Mouse (Mus musculus) midbrain, embryonic 13.5 days (tissue): ENCODE data around the gene Slc30a10. TPM values are rescaled to one million over a fixed set of nuclear protein-coding genes. Genes with fewer than 3 reads are reported as not detected.
A peak's percentile ranks its signal among the peaks of the same experiment; 100 is the strongest.

Experiments
- ATAC-seq: fragments of 200-750 bp; cut with Nextera tagmentation; 2 replicates; pipeline ENCODE4 v1.8.0; 2017; ENCODE audit warnings: mild to moderate bottlenecking, moderate TSS enrichment, moderate library complexity
- H3K27ac ChIP-seq: fragments of 300-500 bp; sonication (generic); 2 replicates; pipeline ENCODE4 v1.5.1; 2015; ENCODE audit warnings: inconsistent platforms, mild to moderate bottlenecking, moderate library complexity
- H3K27me3 ChIP-seq: fragments of 300-500 bp; sonication (generic); 2 replicates; pipeline ENCODE4 v1.6.1; 2015; ENCODE audit warnings: mild to moderate bottlenecking, inconsistent platforms
- H3K36me3 ChIP-seq: fragments of 300-500 bp; sonication (generic); 2 replicates; pipeline ENCODE4 v1.6.1; 2015; ENCODE audit warnings: mild to moderate bottlenecking, inconsistent platforms
- H3K4me1 ChIP-seq: fragments of 300-500 bp; sonication (generic); replicated peaks from 2 replicates; pipeline ENCODE4 v1.6.1; 2015; ENCODE audit warnings: inconsistent platforms
- H3K4me2 ChIP-seq: fragments of 300-500 bp; sonication (generic); replicated peaks from 2 replicates; pipeline ENCODE4 v1.6.1; 2015; ENCODE audit warnings: moderate library complexity, mild to moderate bottlenecking, inconsistent platforms
- H3K4me3 ChIP-seq: fragments of 300-500 bp; sonication (generic); replicated peaks from 2 replicates; pipeline ENCODE4 v1.5.1; 2015; ENCODE audit warnings: mild to moderate bottlenecking, inconsistent platforms
- H3K9ac ChIP-seq: fragments of 300-500 bp; sonication (generic); replicated peaks from 2 replicates; pipeline ENCODE4 v1.6.1; 2015; ENCODE audit warnings: mild to moderate bottlenecking, inconsistent platforms
- H3K9me3 ChIP-seq: fragments of 300-500 bp; sonication (generic); 2 replicates; pipeline ENCODE4 v1.6.1; 2016; ENCODE audit warnings: mild to moderate bottlenecking, inconsistent platforms
- WGBS: fragments of 180-500 bp; shearing (Covaris S2); methylation state at CpG from one replicate; pipeline ENCODE4 v1.1.7; 2015; 5-methylcytosine and 5-hydroxymethylcytosine counted together
- polyA plus RNA-seq: library from polyadenylated mRNA; unstranded; fragments of >200 nt; fragmentation: Nextera tagmentation; extraction: Ambion mirVana; gene quantifications from 2 replicates; pipeline ENCODE4 v1.2.1, GENCODE M21; 2015

Gene Slc30a10
- polyA plus RNA-seq, result 2.3 and 3.1 TPM in 2 replicates

GRCm38 (mm10) chr1:185454575-185454954 lies at the start of gene Slc30a10:
Gene Slc30a10, plus strand, starts transcription at chr1:185454848.
- under 1% methylated on average over 18 of the region's 18 CpGs for WGBS
- peak within 1 kb of the TSS; percentile 62 for H3K4me3 ChIP-seq
- H3K27me3 ChIP-seq, result peaks cover 42% of the 10 kb centered on the region
- peak; percentile 80 for ATAC-seq
- H3K9ac ChIP-seq, result peak within 1 kb of the TSS; percentile 76
- H3K4me2 ChIP-seq, result peak within 1 kb of the TSS; percentile 94
- no peaks in the 10 kb centered on the region for H3K36me3 ChIP-seq
- H3K27ac ChIP-seq, result no peak within 1 kb of the TSS
- no peaks in the 10 kb centered on the region for H3K9me3 ChIP-seq
- peaks cover 14% of the 10 kb centered on the region for H3K4me1 ChIP-seq

- no peak overlapping the region for H3K9ac ChIP-seq
- H3K36me3 ChIP-seq, result peaks cover 73% of the 10 kb centered on the region
- no peaks in the 10 kb centered on the region for H3K4me1 ChIP-seq
- no peaks in the 10 kb centered on the region for H3K27me3 ChIP-seq
- no peak overlapping the region for H3K4me2 ChIP-seq
- no peak overlapping the region for H3K27ac ChIP-seq
- no peak for ATAC-seq
- WGBS, result 95% methylated on average over 10 of the region's 10 CpGs
- H3K4me3 ChIP-seq, result no peak overlapping the region
- no peaks in the 10 kb centered on the region for H3K9me3 ChIP-seq
These were observed 48.7 kb upstream of the Slc30a10 start for GRCm38 (mm10) chr1:185405921-185406320.

- Histone ChIP-seq H3K27me3 (no peaks in the 10 kb centered on the region), H3K36me3 (peaks cover 72% of the 10 kb centered on the region), H3K27ac (no peak overlapping the region), H3K9ac (no peak overlapping the region), H3K4me3 (no peak overlapping the region), H3K4me1 (no peaks in the 10 kb centered on the region), H3K4me2 (no peak overlapping the region), H3K9me3 (no peaks in the 10 kb centered on the region)
- no peak for ATAC-seq
- WGBS, result 75% methylated on average over 3 of the region's 3 CpGs
These were observed 44.8 kb upstream of the Slc30a10 start for GRCm38 (mm10) chr1:185409831-185410230.

GRCm38 (mm10) chr1:185418011-185418410 lies 36.6 kb upstream of the Slc30a10 start:
- WGBS, result 91% methylated on average over 9 of the region's 9 CpGs
- no peaks in the 10 kb centered on the region for H3K27me3 ChIP-seq
- ATAC-seq, result no peak

GRCm38 (mm10) chr1:185419805-185420204 lies 34.8 kb upstream of the Slc30a10 start:
- Histone ChIP-seq H3K36me3 (peaks cover 81% of the 10 kb centered on the region), H3K4me2 (no peak overlapping the region), H3K9me3 (no peaks in the 10 kb centered on the region), H3K4me3 (no peak overlapping the region), H3K9ac (no peak overlapping the region), H3K4me1 (no peaks in the 10 kb centered on the region), H3K27me3 (no peaks in the 10 kb centered on the region), H3K27ac (no peak overlapping the region)
- WGBS, result 95% methylated on average over 5 of the region's 5 CpGs
- ATAC-seq, result no peak

More at GRCm38 (mm10) chr1:185418011-185418410, 36.6 kb upstream of the Slc30a10 start:
- Histone ChIP-seq H3K9ac (no peak overlapping the region), H3K4me3 (no peak overlapping the region), H3K4me2 (no peak overlapping the region), H3K9me3 (no peaks in the 10 kb centered on the region), H3K36me3 (peaks cover 77% of the 10 kb centered on the region), H3K27ac (no peak overlapping the region), H3K4me1 (no peaks in the 10 kb centered on the region)

GRCm38 (mm10) chr1:185420776-185421175 lies 33.9 kb upstream of the Slc30a10 start:
- Histone ChIP-seq H3K9me3 (no peaks in the 10 kb centered on the region), H3K27me3 (no peaks in the 10 kb centered on the region), H3K4me1 (no peaks in the 10 kb centered on the region), H3K4me3 (no peak overlapping the region), H3K27ac (no peak overlapping the region), H3K4me2 (no peak overlapping the region), H3K9ac (no peak overlapping the region), H3K36me3 (peaks cover 82% of the 10 kb centered on the region)
- 92% methylated on average over 6 of the region's 6 CpGs for WGBS
- ATAC-seq, result no peak

GRCm38 (mm10) chr1:185426583-185426982 lies 28.1 kb upstream of the Slc30a10 start:
- H3K9me3 ChIP-seq, result no peaks in the 10 kb centered on the region
- no peaks in the 10 kb centered on the region for H3K27me3 ChIP-seq
- no peak overlapping the region for H3K4me2 ChIP-seq
- no peaks in the 10 kb centered on the region for H3K4me1 ChIP-seq
- peaks cover 75% of the 10 kb centered on the region for H3K36me3 ChIP-seq
- ATAC-seq, result no peak
- WGBS, result 93% methylated on average over 5 of the region's 5 CpGs
- no peak overlapping the region for H3K9ac ChIP-seq
- no peak overlapping the region for H3K4me3 ChIP-seq
- H3K27ac ChIP-seq, result no peak overlapping the region

GRCm38 (mm10) chr1:185430488-185430887 lies 24.2 kb upstream of the Slc30a10 start:
- H3K4me1 ChIP-seq, result no peaks in the 10 kb centered on the region
- no peaks in the 10 kb centered on the region for H3K27me3 ChIP-seq
- no peaks in the 10 kb centered on the region for H3K9me3 ChIP-seq
- no peak overlapping the region for H3K4me3 ChIP-seq
- no peak overlapping the region for H3K9ac ChIP-seq
- H3K4me2 ChIP-seq, result no peak overlapping the region
- peaks cover 42% of the 10 kb centered on the region for H3K36me3 ChIP-seq
- ATAC-seq, result no peak
- no peak overlapping the region for H3K27ac ChIP-seq
- 89% methylated on average over 5 of the region's 5 CpGs for WGBS

GRCm38 (mm10) chr1:185431245-185431997 lies 23.2 kb upstream of the Slc30a10 start:
- Histone ChIP-seq H3K4me1 (no peaks in the 10 kb centered on the region), H3K4me2 (no peak overlapping the region), H3K9ac (no peak overlapping the region), H3K4me3 (no peak overlapping the region), H3K9me3 (no peaks in the 10 kb centered on the region), H3K27me3 (no peaks in the 10 kb centered on the region), H3K27ac (no peak overlapping the region), H3K36me3 (peaks cover 38% of the 10 kb centered on the region)
- WGBS, result 83% methylated on average over 6 of the region's 6 CpGs
- ATAC-seq, result no peak

GRCm38 (mm10) chr1:185431998-185432317 lies 22.7 kb upstream of the Slc30a10 start:
- Histone ChIP-seq H3K27ac (no peak overlapping the region), H3K9me3 (no peaks in the 10 kb centered on the region), H3K4me2 (no peak overlapping the region), H3K4me1 (no peaks in the 10 kb centered on the region; the same call in 1 of the 2 replicates), H3K4me3 (no peak overlapping the region), H3K36me3 (peaks cover 33% of the 10 kb centered on the region), H3K27me3 (no peaks in the 10 kb centered on the region), H3K9ac (no peak overlapping the region)
- WGBS, result 90% methylated on average over 13 of the region's 13 CpGs
- no peak for ATAC-seq

GRCm38 (mm10) chr1:185433112-185433511 lies 21.5 kb upstream of the Slc30a10 start:
- H3K4me3 ChIP-seq, result no peak overlapping the region
- no peaks in the 10 kb centered on the region for H3K9me3 ChIP-seq
- no peaks in the 10 kb centered on the region for H3K27me3 ChIP-seq
- no peak overlapping the region for H3K27ac ChIP-seq
- H3K4me2 ChIP-seq, result no peak overlapping the region
- H3K9ac ChIP-seq, result no peak overlapping the region
- no peak for ATAC-seq
- peaks cover 24% of the 10 kb centered on the region for H3K36me3 ChIP-seq
- 87% methylated on average over 6 of the region's 6 CpGs for WGBS
- no peaks in the 10 kb centered on the region; the same call in 1 of the 2 replicates for H3K4me1 ChIP-seq

- Histone ChIP-seq H3K9ac (no peak overlapping the region), H3K4me1 (peaks cover 7% of the 10 kb centered on the region; the same call in 1 of the 2 replicates), H3K4me3 (no peak overlapping the region), H3K4me2 (no peak overlapping the region), H3K9me3 (no peaks in the 10 kb centered on the region), H3K36me3 (no peaks in the 10 kb centered on the region), H3K27me3 (no peaks in the 10 kb centered on the region), H3K27ac (peak overlapping the region; percentile 1; the same call in 1 of the 2 replicates)
- 0 out of 2 replicates have a peak, but pooled peaks have one; percentile 15 for ATAC-seq
- 74% methylated on average over 9 of the region's 9 CpGs for WGBS
These were observed 15.6 kb upstream of the Slc30a10 start for GRCm38 (mm10) chr1:185438841-185439580.
